Mouse (Mus musculus) thymus, adult 2 months (tissue): ENCODE measurements around the gene Sp7.

Source experiments
- CTCF ChIP-seq: fragments of 200-500 bp; IDR thresholded peaks from 2 replicates; pipeline ENCODE4 v1.5.1; 2012; ENCODE audit warnings: mild to moderate bottlenecking, control low read depth, low read length, moderate library complexity, borderline replicate concordance; ENCODE audit not compliant: control insufficient read depth, poor library complexity, insufficient read depth; ENCODE audit errors: extremely low read depth
- POLR2A ChIP-seq: fragments of 200-500 bp; IDR thresholded peaks from 2 replicates; pipeline ENCODE4 v1.6.1; 2012; ENCODE audit warnings: mild to moderate bottlenecking, low read length, control low read depth, moderate library complexity; ENCODE audit not compliant: control insufficient read depth, poor library complexity, insufficient read depth; ENCODE audit errors: extremely low read depth

DNA sequence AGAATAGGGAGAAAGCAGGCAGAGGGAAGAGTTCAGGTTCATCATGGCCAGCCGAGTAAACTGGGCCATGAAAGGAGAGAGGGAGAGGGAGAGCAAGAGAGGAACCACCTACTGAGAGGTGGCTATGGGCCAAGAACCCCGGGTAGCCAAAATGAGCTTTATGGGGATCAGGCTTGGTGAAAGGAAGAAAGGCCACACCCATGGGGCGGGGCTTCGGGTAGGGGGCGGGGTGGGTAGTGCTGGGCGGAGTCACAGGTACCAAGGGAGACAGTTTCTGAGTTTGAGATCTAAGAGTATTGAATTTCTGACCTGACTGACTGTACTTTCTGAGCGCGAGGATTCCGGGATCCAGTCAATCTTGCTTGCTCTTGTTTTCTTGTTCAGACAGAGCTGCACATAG, 19.7 kb upstream of the Sp7 start:
- TF ChIP-seq CTCF (no peak), POLR2A (no peak)
